Mouse (Mus musculus) C2C12 (cell line): Measurements from ENCODE around the gene Snx20. TPM values are rescaled to one million over a fixed set of nuclear protein-coding genes. Genes with fewer than 3 reads are reported as not detected.

ENCODE experiments used
- H3K27me3 ChIP-seq: one replicate; pipeline ENCODE4 v1.6.1; 2011; ENCODE audit not compliant: control insufficient read depth, insufficient read depth, insufficient read length
- H3K36me3 ChIP-seq: one replicate; pipeline ENCODE4 v1.6.1; 2011; ENCODE audit not compliant: control insufficient read depth, insufficient read depth
- H3K4me3 ChIP-seq: one replicate; pipeline ENCODE4 v1.5.1; 2011; ENCODE audit warnings: mild to moderate bottlenecking, control low read depth; ENCODE audit not compliant: poor library complexity, insufficient read depth, severe bottlenecking
- H3K79me2 ChIP-seq: one replicate; pipeline ENCODE4 v1.6.1; 2011; ENCODE audit not compliant: control insufficient read depth, insufficient read depth
- H3K79me3 ChIP-seq: one replicate; pipeline ENCODE4 v1.6.1; 2011; ENCODE audit warnings: low read depth, control low read depth
- H3ac ChIP-seq: one replicate; pipeline ENCODE3; 2011; ENCODE audit warnings: low read depth; ENCODE audit not compliant: control insufficient read depth, insufficient read length
- CEBPB ChIP-seq: IDR thresholded peaks from one replicate; pipeline ENCODE4 v1.6.1; 2011; ENCODE audit warnings: low read depth, mild to moderate bottlenecking, control low read depth, moderate library complexity
- CTCF ChIP-seq: IDR thresholded peaks from one replicate; pipeline ENCODE4 v1.5.1; 2011; ENCODE audit not compliant: control insufficient read depth, insufficient read depth, insufficient read length
- FOSL1 ChIP-seq: IDR thresholded peaks from one replicate; pipeline ENCODE4 v1.8.0; 2011; ENCODE audit warnings: mild to moderate bottlenecking, low read length; ENCODE audit not compliant: poor library complexity, insufficient read depth, severe bottlenecking
- MAX ChIP-seq: IDR thresholded peaks from one replicate; pipeline ENCODE4 v1.6.1; 2011; ENCODE audit warnings: mild to moderate bottlenecking, control low read depth
- MYOD1 ChIP-seq: IDR thresholded peaks from one replicate; pipeline ENCODE4 v1.6.1; 2011; ENCODE audit warnings: low read depth; ENCODE audit not compliant: control insufficient read depth, insufficient read length
- MYOG ChIP-seq: IDR thresholded peaks from one replicate; pipeline ENCODE4 v1.6.1; 2011; ENCODE audit not compliant: control insufficient read depth, insufficient read length; ENCODE audit errors: extremely low read depth
- USF1 ChIP-seq: IDR thresholded peaks from one replicate; pipeline ENCODE4 v1.6.1; 2011; ENCODE audit warnings: low read depth, mild to moderate bottlenecking, control low read depth, moderate library complexity
- polyA plus RNA-seq: library from polyadenylated mRNA; unstranded; fragments of >200 nt; fragmentation: generic; extraction: Trizol; gene quantifications from one replicate; pipeline ENCODE4 v1.2.1, GENCODE M21; 2012; ENCODE audit warnings: missing spikeins

Snx20 gene
- polyA plus RNA-seq, 1 experiment = 0.09 TPM

GRCm38 (mm10) chr8:88675372-88676165 lies 39.6 kb upstream of the Snx20 start:
- Histone ChIP-seq H3ac (no peak overlapping the region), H3K27me3 (no peaks in the 10 kb centered on the region), H3K4me3 (no peak overlapping the region), H3K36me3 (no peaks in the 10 kb centered on the region), H3K79me2 (no peaks in the 10 kb centered on the region), H3K79me3 (no peaks in the 10 kb centered on the region)
- TF ChIP-seq MYOG = no peak
- TF ChIP-seq CEBPB = no peak
- TF ChIP-seq USF1 = no peak
- no peak for TF ChIP-seq FOSL1
- no peak for TF ChIP-seq MYOD1
- no peak for TF ChIP-seq MAX
- TF ChIP-seq CTCF = no peak

- no peak overlapping the region for H3ac ChIP-seq
- H3K79me3 ChIP-seq = no peaks in the 10 kb centered on the region
- H3K79me2 ChIP-seq = no peaks in the 10 kb centered on the region
- no peak overlapping the region for H3K4me3 ChIP-seq
- H3K36me3 ChIP-seq = no peaks in the 10 kb centered on the region
- no peak for TF ChIP-seq CTCF
- no peak for TF ChIP-seq FOSL1
- TF ChIP-seq MYOD1 = no peak
- TF ChIP-seq USF1 = no peak
- no peak for TF ChIP-seq MYOG
- no peak for TF ChIP-seq CEBPB
- TF ChIP-seq MAX = no peak
- H3K27me3 ChIP-seq = no peaks in the 10 kb centered on the region
Measured at GRCm38 (mm10) chr8:88673859-88674258, 37.9 kb upstream of the Snx20 start.

- H3K4me3 ChIP-seq = no peak overlapping the region
- H3K36me3 ChIP-seq = no peaks in the 10 kb centered on the region
- TF ChIP-seq CTCF (no peak), CEBPB (no peak), MYOD1 (no peak), FOSL1 (no peak), USF1 (no peak), MAX (no peak), MYOG (no peak)
- H3K79me3 ChIP-seq = no peaks in the 10 kb centered on the region
- no peaks in the 10 kb centered on the region for H3K27me3 ChIP-seq
- no peak overlapping the region for H3ac ChIP-seq
- H3K79me2 ChIP-seq = no peaks in the 10 kb centered on the region
Measured at GRCm38 (mm10) chr8:88671575-88671974, 35.6 kb upstream of the Snx20 start.

GRCm38 (mm10) chr8:88670782-88671181 lies 34.9 kb upstream of the Snx20 start:
- Histone ChIP-seq H3K79me3 (no peaks in the 10 kb centered on the region), H3K27me3 (no peaks in the 10 kb centered on the region), H3K4me3 (no peak overlapping the region), H3ac (no peak overlapping the region), H3K36me3 (no peaks in the 10 kb centered on the region), H3K79me2 (no peaks in the 10 kb centered on the region)
- no peak for TF ChIP-seq USF1
- no peak for TF ChIP-seq MYOD1

GRCm38 (mm10) chr8:88668400-88669086 lies 32.6 kb upstream of the Snx20 start:
- no peak overlapping the region for H3ac ChIP-seq
- no peaks in the 10 kb centered on the region for H3K79me3 ChIP-seq
- no peak for TF ChIP-seq FOSL1
- TF ChIP-seq CEBPB = peak; percentile 8
- no peak for TF ChIP-seq MYOD1
- no peaks in the 10 kb centered on the region for H3K27me3 ChIP-seq
- no peak overlapping the region for H3K4me3 ChIP-seq
- no peaks in the 10 kb centered on the region for H3K36me3 ChIP-seq
- no peaks in the 10 kb centered on the region for H3K79me2 ChIP-seq

- Histone ChIP-seq H3K79me3 (no peaks in the 10 kb centered on the region), H3K36me3 (no peaks in the 10 kb centered on the region), H3ac (no peak overlapping the region), H3K27me3 (no peaks in the 10 kb centered on the region), H3K4me3 (no peak overlapping the region), H3K79me2 (no peaks in the 10 kb centered on the region)
- TF ChIP-seq CTCF (no peak), FOSL1 (no peak), MYOD1 (no peak), USF1 (no peak), CEBPB (no peak), MYOG (no peak), MAX (no peak)
Measured at GRCm38 (mm10) chr8:88666435-88666834, 30.5 kb upstream of the Snx20 start.
